Mouse (Mus musculus) embryonic fibroblast, embryonic 13.5 days (primary cell): ENCODE measurements around the gene Kcna3. TPM values are rescaled to one million over a fixed set of nuclear protein-coding genes. Genes with fewer than 3 reads are reported as not detected.
A peak's percentile ranks its signal among the peaks of the same experiment; 100 is the strongest.

Experiments used
- H3K27ac ChIP-seq: 2 replicates; pipeline ENCODE4 v1.5.1; 2012; ENCODE audit warnings: low read length, control low read depth, inconsistent platforms; ENCODE audit not compliant: insufficient read depth
- H3K4me1 ChIP-seq: 2 replicates; pipeline ENCODE4 v1.6.1; 2011; ENCODE audit warnings: low read length; ENCODE audit not compliant: control insufficient read depth, insufficient read depth
- H3K4me3 ChIP-seq: 2 replicates; pipeline ENCODE4 v1.5.1; 2011; ENCODE audit warnings: mild to moderate bottlenecking, control low read depth, low read length; ENCODE audit not compliant: insufficient read depth
- CTCF ChIP-seq: IDR thresholded peaks from 2 replicates; pipeline ENCODE4 v1.5.1; 2011; ENCODE audit warnings: mild to moderate bottlenecking, control low read depth, low read length, moderate library complexity, borderline replicate concordance; ENCODE audit not compliant: insufficient read depth
- POLR2A ChIP-seq: IDR thresholded peaks from 2 replicates; pipeline ENCODE4 v1.6.1; 2011; ENCODE audit warnings: low read depth, mild to moderate bottlenecking, control low read depth, low read length, moderate library complexity
- polyA plus RNA-seq: library from polyadenylated mRNA; stranded (reverse); fragments of >200 nt; gene quantifications from 2 replicates; pipeline ENCODE4 v1.2.4, GENCODE M21; 2011; ENCODE audit warnings: low read depth; ENCODE audit not compliant: missing spikeins, insufficient read length

Kcna3 gene
- polyA plus RNA-seq, result 0.35 and 0.46 TPM in 2 replicates

- Histone ChIP-seq H3K27ac (no peak within 1 kb of the TSS), H3K4me1 (no peaks in the 10 kb centered on the region; the same call in 1 of the 2 replicates), H3K4me3 (peak within 1 kb of the TSS; percentile 36)
- TF ChIP-seq CTCF (no peak), POLR2A (no peak)
These were observed at the start of gene Kcna3 for GRCm38 (mm10) chr3:107035521-107036457. TSS of gene Kcna3 (plus strand) at chr3:107036169.

- Histone ChIP-seq H3K27ac (no peak overlapping the region), H3K4me3 (no peak overlapping the region), H3K4me1 (no peaks in the 10 kb centered on the region)
- no peak for TF ChIP-seq POLR2A
These were observed 44.6 kb upstream of the Kcna3 start for GRCm38 (mm10) chr3:106991334-106991733.

GRCm38 (mm10) chr3:106995347-106995746 is 40.6 kb upstream of the Kcna3 start:
- H3K4me1 ChIP-seq, result no peaks in the 10 kb centered on the region
- TF ChIP-seq POLR2A, result no peak
- TF ChIP-seq CTCF, result no peak

GRCm38 (mm10) chr3:106996186-106996585 is 39.8 kb upstream of the Kcna3 start:
- Histone ChIP-seq H3K4me1 (no peaks in the 10 kb centered on the region), H3K4me3 (no peak overlapping the region), H3K27ac (no peak overlapping the region)
- TF ChIP-seq POLR2A, result no peak
- TF ChIP-seq CTCF, result no peak

More at GRCm38 (mm10) chr3:106995347-106995746, 40.6 kb upstream of the Kcna3 start:
- no peak overlapping the region for H3K4me3 ChIP-seq
- H3K27ac ChIP-seq, result no peak overlapping the region

- no peak for TF ChIP-seq CTCF
- TF ChIP-seq POLR2A, result no peak
- no peak overlapping the region for H3K27ac ChIP-seq
- no peak overlapping the region for H3K4me3 ChIP-seq
- no peaks in the 10 kb centered on the region for H3K4me1 ChIP-seq
These were observed 37.6 kb upstream of the Kcna3 start for GRCm38 (mm10) chr3:106998370-106998769.

- no peak overlapping the region for H3K27ac ChIP-seq
- H3K4me1 ChIP-seq, result no peaks in the 10 kb centered on the region
- no peak overlapping the region for H3K4me3 ChIP-seq
- TF ChIP-seq POLR2A (no peak), CTCF (no peak)
These were observed 35.8 kb upstream of the Kcna3 start for GRCm38 (mm10) chr3:107000165-107000564.

GRCm38 (mm10) chr3:107002249-107003123 is 33.5 kb upstream of the Kcna3 start:
- no peak for TF ChIP-seq CTCF
- no peak overlapping the region for H3K4me3 ChIP-seq
- no peaks in the 10 kb centered on the region for H3K4me1 ChIP-seq
- H3K27ac ChIP-seq, result no peak overlapping the region

GRCm38 (mm10) chr3:107009329-107010076 is 26.5 kb upstream of the Kcna3 start:
- H3K4me3 ChIP-seq, result no peak overlapping the region
- TF ChIP-seq POLR2A (no peak), CTCF (no peak)
- H3K27ac ChIP-seq, result no peak overlapping the region
- H3K4me1 ChIP-seq, result no peaks in the 10 kb centered on the region

- no peak for TF ChIP-seq CTCF
- TF ChIP-seq POLR2A, result no peak
- no peak overlapping the region for H3K27ac ChIP-seq
- H3K4me1 ChIP-seq, result no peaks in the 10 kb centered on the region
- no peak overlapping the region for H3K4me3 ChIP-seq
These were observed 17.7 kb upstream of the Kcna3 start for GRCm38 (mm10) chr3:107018286-107018685.
